Mouse (Mus musculus) lung, postnatal 0 days (tissue): ENCODE results near the gene Lrrc15. TPM values are rescaled to one million over a fixed set of nuclear protein-coding genes. Genes with fewer than 3 reads are reported as not detected.

Experiments used
- ATAC-seq: fragments of 200-750 bp; cut with Nextera tagmentation; 2 replicates; pipeline ENCODE4 v1.8.0; 2017; ENCODE audit warnings: moderate library complexity
- DNase-seq: peaks from one replicate; pipeline ENCODE4 v3.0.0-alpha.2; 2016; ENCODE audit warnings: low spot score
- H3K27ac ChIP-seq: fragments of 300-500 bp; sonication (generic); 2 replicates; pipeline ENCODE4 v1.5.1; 2014; ENCODE audit warnings: antibody characterized with exemption, mild to moderate bottlenecking, low read length, mixed read lengths
- H3K27me3 ChIP-seq: fragments of 300-500 bp; sonication (generic); replicated peaks from 2 replicates; pipeline ENCODE4 v1.6.1; 2014; ENCODE audit warnings: low read length, mixed read lengths; ENCODE audit not compliant: insufficient read depth
- H3K36me3 ChIP-seq: fragments of 300-500 bp; sonication (generic); 2 replicates; pipeline ENCODE4 v1.6.1; 2014; ENCODE audit warnings: low read length, mixed read lengths; ENCODE audit not compliant: insufficient read depth
- H3K4me1 ChIP-seq: fragments of 300-500 bp; sonication (generic); 2 replicates; pipeline ENCODE4 v1.6.1; 2014; ENCODE audit warnings: antibody characterized with exemption, low read depth, low read length, mixed read lengths; ENCODE audit not compliant: insufficient read depth
- H3K4me2 ChIP-seq: fragments of 300-500 bp; sonication (generic); replicated peaks from 2 replicates; pipeline ENCODE4 v1.6.1; 2014; ENCODE audit warnings: low read depth, mild to moderate bottlenecking, low read length, moderate library complexity, mixed read lengths
- H3K4me3 ChIP-seq: fragments of 300-500 bp; sonication (generic); 2 replicates; pipeline ENCODE4 v1.5.1; 2014; ENCODE audit warnings: low read depth, low read length
- H3K9ac ChIP-seq: fragments of 300-500 bp; sonication (generic); replicated peaks from 2 replicates; pipeline ENCODE4 v1.6.1; 2014; ENCODE audit warnings: low read depth, mild to moderate bottlenecking
- H3K9me3 ChIP-seq: fragments of 300-500 bp; sonication (generic); 2 replicates; pipeline ENCODE4 v1.6.1; 2016; ENCODE audit warnings: low read length, mixed read lengths
- CTCF ChIP-seq: IDR thresholded peaks from 2 replicates; pipeline ENCODE4 v1.5.1; 2016; ENCODE audit warnings: antibody characterized with exemption, mild to moderate bottlenecking
- EP300 ChIP-seq: IDR thresholded peaks from 2 replicates; pipeline ENCODE4 v1.6.1; 2016; ENCODE audit warnings: antibody characterized with exemption, mild to moderate bottlenecking, control low read depth
- WGBS: fragments of 180-500 bp; shearing (Covaris S2); extraction: QIAGEN DNeasy Blood & Tissue Kit; methylation state at CpG from one replicate; pipeline ENCODE4 v1.1.7; 2014; 5-methylcytosine and 5-hydroxymethylcytosine counted together
- polyA plus RNA-seq: library from polyadenylated mRNA; unstranded; fragments of >200 nt; fragmentation: Nextera tagmentation; extraction: Ambion mirVana; gene quantifications from 2 replicates; pipeline ENCODE4 v1.2.1, GENCODE M21; 2015

Gene Lrrc15
- polyA plus RNA-seq, 1 experiment from 2014 or later = 1.4 TPM

GRCm38 (mm10) chr16:30261341-30261740 is 21.7 kb downstream of the Lrrc15 start:
- H3K4me1 ChIP-seq = no peaks in the 10 kb centered on the region
- H3K27me3 ChIP-seq = no peaks in the 10 kb centered on the region
- TF ChIP-seq EP300 = no peak
- no peak for TF ChIP-seq CTCF
- DNase-seq (no peak), ATAC-seq (no peak)
- 87% methylated on average over 9 of the region's 9 CpGs for WGBS
- no peak overlapping the region for H3K27ac ChIP-seq
- H3K9ac ChIP-seq = no peak overlapping the region
- H3K4me2 ChIP-seq = no peak overlapping the region
- H3K36me3 ChIP-seq = no peaks in the 10 kb centered on the region
- no peak overlapping the region for H3K4me3 ChIP-seq
- H3K9me3 ChIP-seq = no peaks in the 10 kb centered on the region

DNA sequence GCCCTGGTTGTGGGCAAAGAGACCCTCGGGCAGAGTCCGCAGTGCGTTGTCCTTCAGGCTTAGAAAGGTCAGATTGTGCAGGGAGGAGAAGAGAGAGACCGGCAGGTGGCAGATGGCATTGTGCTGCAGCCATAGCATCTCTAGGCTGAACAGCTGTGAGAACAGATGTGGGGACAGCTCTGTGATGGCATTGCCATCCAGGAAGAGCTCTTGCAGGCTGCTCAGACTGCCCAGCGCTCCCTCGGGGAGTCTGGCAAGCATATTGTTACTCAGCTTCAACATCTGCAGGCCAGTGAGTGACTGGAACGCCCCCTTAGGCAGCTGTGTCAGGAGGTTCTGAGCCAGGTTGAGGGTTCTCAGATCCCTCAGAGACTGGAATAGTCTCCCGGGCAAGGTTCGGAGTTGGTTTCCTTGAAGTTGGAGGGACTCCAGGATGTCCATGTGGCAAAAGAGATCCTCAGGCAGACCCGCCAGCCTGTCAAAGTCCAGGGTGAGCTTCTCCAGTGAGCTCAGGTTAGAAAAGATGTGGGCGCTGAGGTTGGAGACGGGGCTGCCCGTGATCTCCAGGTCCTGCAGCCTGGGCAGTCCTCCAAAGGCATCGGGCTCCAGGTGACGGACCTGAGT is 22.9 kb downstream of the Lrrc15 start:
- H3K27ac ChIP-seq = no peak overlapping the region
- TF ChIP-seq CTCF = no peak
- no peaks in the 10 kb centered on the region for H3K36me3 ChIP-seq
- no peaks in the 10 kb centered on the region for H3K27me3 ChIP-seq
- H3K4me1 ChIP-seq = no peaks in the 10 kb centered on the region
- H3K4me3 ChIP-seq = no peak overlapping the region
- no peak overlapping the region for H3K4me2 ChIP-seq
- WGBS = 88% methylated on average over 15 of the region's 15 CpGs
- DNase-seq = no peak
- no peak for ATAC-seq
- no peak overlapping the region for H3K9ac ChIP-seq
- H3K9me3 ChIP-seq = no peaks in the 10 kb centered on the region

- Histone ChIP-seq H3K4me2 (no peak overlapping the region), H3K27ac (no peak overlapping the region), H3K4me1 (no peaks in the 10 kb centered on the region), H3K9ac (no peak overlapping the region), H3K36me3 (no peaks in the 10 kb centered on the region), H3K4me3 (no peak overlapping the region), H3K9me3 (no peaks in the 10 kb centered on the region), H3K27me3 (no peaks in the 10 kb centered on the region)
- no peak for ATAC-seq
- TF ChIP-seq EP300 (no peak), CTCF (no peak)
- DNase-seq = no peak
- WGBS = 64% methylated on average over 10 of the region's 10 CpGs
Observed at GRCm38 (mm10) chr16:30259444-30259843, 23.6 kb downstream of the Lrrc15 start.

GRCm38 (mm10) chr16:30258441-30258840 is 24.6 kb downstream of the Lrrc15 start:
- Histone ChIP-seq H3K36me3 (no peaks in the 10 kb centered on the region), H3K9me3 (no peaks in the 10 kb centered on the region), H3K27ac (no peak overlapping the region), H3K4me2 (no peak overlapping the region), H3K4me1 (no peaks in the 10 kb centered on the region), H3K9ac (no peak overlapping the region), H3K4me3 (no peak overlapping the region), H3K27me3 (no peaks in the 10 kb centered on the region)
- TF ChIP-seq EP300 (no peak), CTCF (no peak)
- ATAC-seq (no peak), DNase-seq (no peak)
- WGBS = 88% methylated on average over 7 of the region's 7 CpGs

- TF ChIP-seq CTCF (no peak), EP300 (no peak)
- H3K36me3 ChIP-seq = no peaks in the 10 kb centered on the region
- H3K4me3 ChIP-seq = no peak overlapping the region
- no peak for ATAC-seq
- 65% methylated on average over 9 of the region's 9 CpGs for WGBS
- no peak overlapping the region for H3K9ac ChIP-seq
- no peaks in the 10 kb centered on the region for H3K9me3 ChIP-seq
- H3K4me1 ChIP-seq = no peaks in the 10 kb centered on the region
- H3K27ac ChIP-seq = no peak overlapping the region
- no peaks in the 10 kb centered on the region for H3K27me3 ChIP-seq
- no peak for DNase-seq
- H3K4me2 ChIP-seq = no peak overlapping the region
Observed at GRCm38 (mm10) chr16:30257718-30258117, 25.3 kb downstream of the Lrrc15 start.

- Histone ChIP-seq H3K27ac (no peak overlapping the region), H3K4me1 (no peaks in the 10 kb centered on the region), H3K4me3 (no peak overlapping the region), H3K36me3 (no peaks in the 10 kb centered on the region), H3K9me3 (no peaks in the 10 kb centered on the region), H3K9ac (no peak overlapping the region), H3K4me2 (no peak overlapping the region), H3K27me3 (no peaks in the 10 kb centered on the region)
- ATAC-seq (no peak), DNase-seq (no peak)
- TF ChIP-seq EP300 (no peak), CTCF (no peak)
- WGBS = 60% methylated on average over 7 of the region's 7 CpGs
Observed at GRCm38 (mm10) chr16:30255061-30255460, 28.0 kb downstream of the Lrrc15 start.

- Histone ChIP-seq H3K27me3 (no peaks in the 10 kb centered on the region), H3K9me3 (no peaks in the 10 kb centered on the region), H3K27ac (no peak overlapping the region), H3K9ac (no peak overlapping the region), H3K36me3 (no peaks in the 10 kb centered on the region), H3K4me1 (no peaks in the 10 kb centered on the region), H3K4me2 (no peak overlapping the region), H3K4me3 (no peak overlapping the region)
- DNase-seq (no peak), ATAC-seq (no peak)
- WGBS = 63% methylated on average over 9 of the region's 9 CpGs
- no peak for TF ChIP-seq EP300
- no peak for TF ChIP-seq CTCF
Observed at GRCm38 (mm10) chr16:30253900-30254299, 29.2 kb downstream of the Lrrc15 start.
